Mouse (Mus musculus) spleen, adult 2 months (tissue): ENCODE data around the gene Neurl4. TPM values are rescaled to one million over a fixed set of nuclear protein-coding genes. Genes with fewer than 3 reads are reported as not detected.

Experiments used
- DNase-seq, 2 experiments: peaks; one replicate each; pipeline versions ENCODE4 v3.0.0 to v3.0.0-alpha.2; 2012 to 2021; ENCODE audit warnings: low spot score in 2 of 2, low read depth in 1 of 2
- H3K27ac ChIP-seq: fragments of 200-500 bp; 2 replicates; pipeline ENCODE4 v1.5.1; 2012; ENCODE audit warnings: low read length, inconsistent platforms; ENCODE audit not compliant: insufficient read depth
- H3K27me3 ChIP-seq: fragments of 200-500 bp; 2 replicates; pipeline ENCODE4 v1.6.1; 2012; ENCODE audit warnings: mild to moderate bottlenecking, moderate library complexity, low read length, inconsistent platforms; ENCODE audit not compliant: control insufficient read depth, insufficient read depth
- H3K36me3 ChIP-seq: fragments of 200-500 bp; 2 replicates; pipeline ENCODE4 v1.6.1; 2012; ENCODE audit warnings: mild to moderate bottlenecking, low read length, inconsistent platforms; ENCODE audit not compliant: control insufficient read depth, insufficient read depth
- H3K4me1 ChIP-seq: fragments of 200-500 bp; 2 replicates; pipeline ENCODE4 v1.6.1; 2011; ENCODE audit warnings: inconsistent platforms; ENCODE audit not compliant: control insufficient read depth, insufficient read depth, insufficient read length
- H3K4me3 ChIP-seq: fragments of 200-500 bp; 2 replicates; pipeline ENCODE4 v1.5.1; 2011; ENCODE audit warnings: mild to moderate bottlenecking, inconsistent platforms; ENCODE audit not compliant: insufficient read depth, insufficient read length; ENCODE audit errors: extremely low read depth
- CTCF ChIP-seq: fragments of 200-500 bp; IDR thresholded peaks from 2 replicates; pipeline ENCODE4 v1.5.1; 2011; ENCODE audit warnings: mild to moderate bottlenecking, inconsistent platforms; ENCODE audit not compliant: insufficient read depth, insufficient read length, insufficient replicate concordance; ENCODE audit errors: extremely low read depth
- POLR2A ChIP-seq: fragments of 200-500 bp; IDR thresholded peaks from 2 replicates; pipeline ENCODE4 v1.6.1; 2011; ENCODE audit warnings: low read depth, low read length, inconsistent platforms
- WGBS: fragments of 180-500 bp; shearing (Covaris S2); methylation state at CpG from one replicate; pipeline ENCODE4 v1.1.7; 2018; 5-methylcytosine and 5-hydroxymethylcytosine counted together
- polyA plus RNA-seq: library from polyadenylated mRNA; depleted of rRNA; stranded (reverse); fragments of >200 nt; gene quantifications from 2 replicates; pipeline ENCODE4 v1.2.3, GENCODE M21; 2012

Gene Neurl4
- polyA plus RNA-seq, 1 experiment: 43.3 TPM

DNA sequence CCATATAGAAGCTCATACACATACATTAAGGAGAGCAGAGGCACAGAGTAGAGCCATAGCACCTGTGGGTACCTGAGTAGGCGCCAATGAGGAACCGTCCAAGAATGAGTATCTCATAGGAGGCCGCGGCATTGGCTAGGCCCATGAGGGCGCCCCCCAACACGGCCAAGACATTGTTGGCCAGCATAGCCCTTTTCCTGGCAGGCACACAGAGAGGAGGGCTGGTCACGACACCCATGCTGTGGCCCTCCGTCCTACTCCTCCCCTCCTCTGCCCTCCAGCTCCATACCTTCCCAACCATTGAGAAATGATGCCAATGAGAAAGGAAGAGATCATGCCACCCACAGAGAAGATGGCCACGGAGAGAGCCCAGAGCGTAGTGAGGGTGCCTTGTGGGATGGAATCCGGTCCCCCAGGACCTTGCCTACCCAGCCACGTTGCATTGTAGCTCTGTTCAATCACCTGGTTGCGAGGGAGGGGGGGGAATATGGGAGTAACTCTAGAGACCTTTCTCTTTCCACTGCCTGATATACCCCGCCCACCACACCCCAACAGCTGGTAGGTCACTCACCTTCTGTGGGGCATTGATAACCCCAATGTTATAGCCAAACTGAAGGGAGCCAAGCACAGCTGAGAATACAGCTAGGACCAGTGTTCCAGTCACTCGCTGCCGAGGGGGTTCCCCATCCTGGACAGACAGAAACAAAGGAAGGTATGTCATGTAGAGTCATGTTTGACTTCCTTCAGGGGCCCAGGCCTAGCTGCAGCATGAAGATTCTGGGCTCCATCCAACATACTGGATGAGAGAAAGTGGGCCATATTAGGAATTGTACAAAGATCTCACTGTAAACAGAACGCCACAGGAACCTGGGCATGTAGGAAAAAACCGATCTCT, 45.4 kb downstream of the Neurl4 start:
- Histone ChIP-seq H3K27ac (no peak overlapping the region), H3K27me3 (peaks cover 2% of the 10 kb centered on the region; the same call in 1 of the 2 replicates), H3K4me3 (no peak overlapping the region; the same call in 1 of the 2 replicates), H3K4me1 (peaks cover 4% of the 10 kb centered on the region; the same call in 1 of the 2 replicates), H3K36me3 (no peaks in the 10 kb centered on the region)
- no peak for DNase-seq
- 91% methylated on average over 18 of the region's 18 CpGs for WGBS
- TF ChIP-seq CTCF: no peak
- no peak for TF ChIP-seq POLR2A

DNA sequence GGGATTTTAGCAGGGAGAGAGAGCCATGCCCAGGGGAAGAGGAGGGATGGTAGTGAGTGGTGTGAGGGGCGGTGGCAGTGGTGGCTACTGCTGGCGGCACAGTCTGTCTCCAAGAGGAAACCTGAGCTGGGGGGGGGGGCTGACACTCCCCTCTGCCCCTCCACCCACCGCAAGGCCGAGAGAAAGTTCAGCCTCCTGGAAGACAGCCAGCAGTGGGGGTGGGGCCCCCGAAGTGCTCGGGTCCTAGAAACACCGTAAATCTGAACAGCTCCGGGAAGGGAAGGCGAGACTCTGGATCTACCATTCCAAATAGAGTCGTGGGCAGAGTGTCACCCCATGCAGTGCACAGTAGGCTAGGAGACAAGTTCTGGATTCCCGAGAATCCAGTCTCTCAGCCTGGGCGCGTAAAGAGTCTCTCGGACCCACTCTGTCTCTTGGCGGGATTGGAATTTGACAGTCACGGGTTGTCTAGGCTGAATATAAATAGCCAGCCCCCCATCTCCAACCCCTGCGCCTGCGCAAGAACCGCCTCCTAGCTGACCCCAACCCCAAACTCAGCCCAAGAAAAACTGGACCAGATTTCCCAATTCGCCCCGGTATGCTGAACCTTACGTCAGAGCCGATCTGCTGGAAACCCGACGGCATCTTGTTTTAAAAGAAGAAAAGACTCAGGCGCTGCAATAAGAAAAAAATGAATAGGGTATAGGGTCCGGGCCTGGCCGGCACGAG, 46.6 kb downstream of the Neurl4 start:
- WGBS: 26% methylated on average over 29 of the region's 29 CpGs
- H3K27ac ChIP-seq: no peak overlapping the region; the same call in 1 of the 2 replicates
- peaks cover 4% of the 10 kb centered on the region; the same call in 1 of the 2 replicates for H3K4me1 ChIP-seq
- TF ChIP-seq CTCF: no peak
- TF ChIP-seq POLR2A: no peak
- DNase-seq: no peak
- peak overlapping the region; percentile 35; the same call in 1 of the 2 replicates for H3K4me3 ChIP-seq
- H3K27me3 ChIP-seq: peaks cover 2% of the 10 kb centered on the region; the same call in 1 of the 2 replicates
- H3K36me3 ChIP-seq: no peaks in the 10 kb centered on the region

DNA sequence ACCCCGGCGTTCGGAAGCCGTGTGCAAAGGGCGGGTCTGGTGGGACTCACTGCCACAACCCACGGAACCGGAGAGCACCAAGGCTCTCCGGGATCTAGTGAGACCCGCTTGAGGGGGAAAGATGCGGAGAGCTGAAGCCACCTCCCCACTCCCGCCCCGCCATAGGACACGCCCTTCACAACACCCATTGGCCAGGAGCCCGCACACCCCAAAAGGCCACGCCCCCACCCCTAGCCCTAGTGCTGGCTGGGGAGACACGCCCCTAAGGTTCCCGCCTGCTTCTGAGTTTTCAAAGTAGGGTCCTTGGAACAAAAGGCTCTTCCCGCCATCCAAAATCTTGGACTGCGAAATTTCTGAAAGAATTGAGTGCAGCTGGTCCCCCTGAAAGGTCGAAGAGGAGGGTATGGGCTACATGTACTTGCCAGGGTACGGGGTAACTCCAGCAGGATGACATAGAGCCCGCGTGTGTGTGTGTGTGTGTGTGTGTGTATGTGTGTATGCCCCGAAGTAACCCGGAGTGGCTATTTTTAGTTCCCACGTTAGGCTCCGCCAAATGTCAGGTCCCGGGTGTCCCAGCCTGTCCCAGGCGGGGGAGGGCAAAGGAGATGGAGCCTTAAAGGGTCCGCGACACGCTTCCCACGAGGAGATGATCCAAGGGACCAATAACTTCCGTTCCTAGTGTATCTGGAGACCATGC, 47.3 kb downstream of the Neurl4 start, which contains the start of gene Slc2a4:
Gene Slc2a4 (minus strand): TSS at position 123 of the 697 bp plus-strand sequence.
- TF ChIP-seq CTCF (no peak), POLR2A (no peak)
- no peaks in the 10 kb centered on the region for H3K36me3 ChIP-seq
- peak in 1 of 2 experiments; percentile 83 for DNase-seq
- H3K27ac ChIP-seq: no peak within 1 kb of the TSS; the same call in 1 of the 2 replicates
- peaks cover 2% of the 10 kb centered on the region; the same call in 1 of the 2 replicates for H3K27me3 ChIP-seq
- WGBS: 2% methylated on average over 34 of the region's 34 CpGs
- H3K4me3 ChIP-seq: peak within 1 kb of the TSS; percentile 35
- H3K4me1 ChIP-seq: peaks cover 4% of the 10 kb centered on the region; the same call in 1 of the 2 replicates

DNA sequence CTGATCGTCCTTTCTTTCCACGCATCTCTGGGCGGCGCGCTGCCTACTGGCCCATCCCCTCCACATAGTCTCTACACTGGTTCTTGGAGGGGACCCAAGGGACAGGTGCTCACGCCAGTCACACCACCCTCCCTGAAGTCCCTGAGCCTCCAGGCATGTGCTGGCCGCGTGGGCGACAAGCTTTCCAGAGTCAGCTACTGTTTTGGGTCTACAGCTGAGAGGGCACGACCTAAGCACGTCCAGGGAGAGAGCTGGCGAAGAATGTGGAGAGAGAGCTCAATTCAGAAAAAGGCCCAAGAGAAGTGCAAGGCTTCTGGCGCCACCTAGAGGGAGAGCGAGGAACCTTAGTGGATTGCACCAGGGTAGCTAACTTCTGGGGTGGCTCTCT, 47.9 kb downstream of the Neurl4 start:
- peak; percentile 73 to 80 for DNase-seq

DNA sequence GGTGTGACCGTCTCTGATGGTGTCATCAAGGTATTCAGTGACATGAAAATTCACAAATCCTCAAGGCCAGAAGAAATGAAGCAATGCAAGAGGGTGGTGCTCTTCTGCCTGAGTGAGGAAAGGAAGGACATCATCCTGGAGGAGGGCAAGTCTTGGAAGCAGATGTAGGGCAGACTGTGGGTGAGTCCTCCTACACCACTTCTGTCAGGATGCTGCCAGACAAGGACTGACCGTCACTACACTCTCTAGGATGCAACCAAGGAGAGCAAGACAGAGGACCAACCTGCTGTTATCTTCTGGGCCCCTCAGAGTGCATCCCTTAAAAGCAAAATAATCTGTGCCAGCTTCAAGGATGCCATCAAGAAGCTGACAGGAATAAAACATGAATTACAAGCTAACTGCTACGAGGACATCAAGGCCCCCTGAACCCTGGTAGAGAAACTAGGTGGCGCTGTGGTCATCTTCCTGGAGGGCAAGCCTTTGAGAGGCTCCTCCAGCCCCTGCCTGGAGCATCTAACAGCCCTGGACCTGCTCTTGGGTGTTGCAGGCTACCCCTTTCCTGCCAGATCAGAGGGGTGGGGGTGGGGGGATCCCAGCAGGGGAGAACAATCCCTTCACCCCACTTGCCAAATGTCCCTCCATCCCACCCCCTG, 50.1 kb downstream of the Neurl4 start:
- Histone ChIP-seq H3K27ac (no peak overlapping the region), H3K27me3 (peaks cover 4% of the 10 kb centered on the region), H3K36me3 (no peaks in the 10 kb centered on the region), H3K4me3 (no peak overlapping the region), H3K4me1 (peaks cover 4% of the 10 kb centered on the region; the same call in 1 of the 2 replicates)
- no peak for DNase-seq
- WGBS: 49% methylated on average over 4 of the region's 4 CpGs
- TF ChIP-seq POLR2A (no peak), CTCF (peak; percentile 5; the same call in 1 of the 2 replicates)

More for the DNA sequence above, 47.9 kb downstream of the Neurl4 start:
- Histone ChIP-seq H3K27ac (no peak overlapping the region), H3K4me1 (peaks cover 4% of the 10 kb centered on the region; the same call in 1 of the 2 replicates), H3K27me3 (peaks cover 2% of the 10 kb centered on the region; the same call in 1 of the 2 replicates), H3K36me3 (no peaks in the 10 kb centered on the region), H3K4me3 (peak overlapping the region; percentile 5; the same call in 1 of the 2 replicates)
- TF ChIP-seq CTCF (peak; percentile 95), POLR2A (no peak)
- WGBS: 1% methylated on average over 14 of the region's 14 CpGs
